Mouse (Mus musculus) liver, postnatal 0 days (tissue): ENCODE measurements at regions not wholly inside any gene's neighbourhood (a gene's known extent, or its start where the extent isn't known, plus 50 kb on each side); places are given as distances from the start of the nearest gene placed in this dataset.

Experiments used
- CTCF ChIP-seq: sonication (generic); IDR thresholded peaks from 2 replicates; pipeline ENCODE4 v1.5.1; 2016; ENCODE audit warnings: antibody characterized with exemption, low read depth
- EP300 ChIP-seq: IDR thresholded peaks from 2 replicates; pipeline ENCODE4 v1.6.1; 2016; ENCODE audit warnings: antibody characterized with exemption, low read depth, mild to moderate bottlenecking

DNA sequence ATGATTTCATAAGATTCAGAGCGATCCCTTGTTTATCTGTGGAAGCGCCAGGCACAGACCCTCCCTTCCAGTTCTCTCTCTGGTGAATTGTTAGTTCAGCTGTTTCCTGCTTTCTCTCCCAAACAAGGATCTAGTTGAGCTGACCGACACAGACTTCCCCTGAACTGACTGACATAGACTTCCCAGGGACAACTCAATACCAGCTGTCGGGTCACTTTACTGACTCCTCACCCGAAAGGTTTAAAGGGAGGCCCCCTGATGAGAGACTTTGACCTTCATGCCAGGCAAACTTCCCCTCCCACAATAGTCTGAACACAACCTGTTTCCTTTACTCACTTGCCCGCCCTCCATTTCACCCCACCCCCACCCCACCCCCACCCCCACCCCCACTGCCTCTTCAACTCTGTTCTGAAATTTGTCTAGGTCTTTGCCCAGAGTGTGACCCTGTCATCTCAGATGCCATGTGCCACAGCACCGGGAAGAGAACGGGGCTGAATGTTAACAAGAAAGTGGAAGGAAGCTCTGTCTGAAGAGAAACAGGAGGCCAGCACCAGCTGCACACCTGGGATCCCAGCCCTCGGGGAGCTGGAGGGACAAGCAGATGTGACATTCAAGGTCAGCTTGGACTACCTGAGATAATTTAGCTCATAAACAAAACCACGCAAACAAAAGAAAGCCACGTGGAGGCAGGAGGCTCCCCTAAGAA lies 71.3 kb downstream of the Il12a start:
- TF ChIP-seq CTCF, result no peak
- TF ChIP-seq EP300, result no peak
